Mouse (Mus musculus) lung, embryonic 14.5 days (tissue): ENCODE results near the gene Scrn2. TPM values are rescaled to one million over a fixed set of nuclear protein-coding genes. Genes with fewer than 3 reads are reported as not detected.
A peak's percentile ranks its signal among the peaks of the same experiment; 100 is the strongest.

Source experiments
- ATAC-seq: fragments of 200-750 bp; cut with Nextera tagmentation; 2 replicates; pipeline ENCODE4 v1.8.0; 2017; ENCODE audit warnings: mild to moderate bottlenecking, moderate TSS enrichment, moderate library complexity; ENCODE audit not compliant: insufficient read depth
- DNase-seq: peaks from one replicate; pipeline ENCODE4 v3.0.0-alpha.2; 2015
- H3K27ac ChIP-seq: fragments of 300-500 bp; sonication (generic); 2 replicates; pipeline ENCODE4 v1.5.1; 2014; ENCODE audit warnings: low read depth, mild to moderate bottlenecking, moderate library complexity
- H3K27me3 ChIP-seq: fragments of 300-500 bp; sonication (generic); 2 replicates; pipeline ENCODE4 v1.6.1; 2014; ENCODE audit warnings: low read length, control low read depth; ENCODE audit not compliant: insufficient read depth
- H3K36me3 ChIP-seq: fragments of 300-500 bp; sonication (generic); 2 replicates; pipeline ENCODE4 v1.6.1; 2014; ENCODE audit warnings: control low read depth; ENCODE audit not compliant: insufficient read depth
- H3K4me1 ChIP-seq: fragments of 300-500 bp; sonication (generic); 2 replicates; pipeline ENCODE4 v1.6.1; 2014; ENCODE audit warnings: antibody characterized with exemption, control low read depth; ENCODE audit not compliant: insufficient read depth
- H3K4me2 ChIP-seq: fragments of 300-500 bp; sonication (generic); 2 replicates; pipeline ENCODE4 v1.6.1; 2014; ENCODE audit warnings: mild to moderate bottlenecking
- H3K4me3 ChIP-seq: fragments of 300-500 bp; sonication (generic); 2 replicates; pipeline ENCODE4 v1.5.1; 2014; ENCODE audit warnings: low read depth, low read length
- H3K9ac ChIP-seq: fragments of 300-500 bp; sonication (generic); 2 replicates; pipeline ENCODE4 v1.6.1; 2014
- H3K9me3 ChIP-seq: fragments of 300-500 bp; sonication (generic); 2 replicates; pipeline ENCODE4 v1.6.1; 2016; ENCODE audit warnings: low read depth, low read length, control low read depth
- CTCF ChIP-seq: IDR thresholded peaks from 2 replicates; pipeline ENCODE4 v1.5.1; 2016; ENCODE audit warnings: antibody characterized with exemption, low read depth
- WGBS: fragments of 180-500 bp; shearing (Covaris S2); extraction: QIAGEN DNeasy Blood & Tissue Kit; methylation state at CpG from one replicate; pipeline ENCODE4 v1.1.7; 2014; 5-methylcytosine and 5-hydroxymethylcytosine counted together
- polyA plus RNA-seq: library from polyadenylated mRNA; unstranded; fragments of >200 nt; fragmentation: Nextera tagmentation; extraction: Ambion mirVana; gene quantifications from 2 replicates; pipeline ENCODE4 v1.2.1, GENCODE M21; 2014

Scrn2 gene
- polyA plus RNA-seq, 1 experiment from 2014 or later: 30.2 TPM

DNA sequence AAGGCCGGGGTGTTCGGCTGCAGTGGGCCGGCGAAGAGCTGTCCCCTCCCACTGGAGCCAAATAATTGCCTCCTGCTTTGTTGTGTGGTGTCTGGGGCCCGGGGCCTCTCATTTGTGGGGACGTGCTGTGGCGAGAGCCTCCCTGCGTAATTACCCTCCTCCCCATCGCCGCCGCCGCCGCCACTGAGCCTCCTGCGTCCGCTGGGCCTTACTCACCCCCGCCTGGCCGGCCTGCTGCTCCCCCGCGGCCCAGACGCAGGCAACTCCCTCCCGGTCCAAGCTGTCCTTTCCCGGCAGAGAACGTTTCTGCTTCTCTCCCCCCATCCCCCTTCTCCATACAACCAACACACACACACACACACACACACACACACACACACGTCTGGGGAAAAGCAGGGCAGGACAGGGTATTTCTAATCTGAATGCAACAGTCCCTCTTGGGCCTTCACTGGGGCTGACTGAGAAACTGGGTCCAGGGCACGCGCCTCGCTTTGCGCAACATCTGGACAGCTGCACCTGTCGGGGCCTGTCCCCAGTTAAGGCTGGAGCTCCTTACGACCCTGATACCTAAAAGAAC, 32.3 kb upstream of the Scrn2 start:
- WGBS: 11% methylated on average over 30 of the region's 30 CpGs
- peaks cover 5% of the 10 kb centered on the region; the same call in 1 of the 2 replicates for H3K27me3 ChIP-seq

GRCm38 (mm10) chr11:97003170-97003569, 26.6 kb upstream of the Scrn2 start:
- Histone ChIP-seq H3K9ac (no peak overlapping the region), H3K27me3 (peaks cover 5% of the 10 kb centered on the region; the same call in 1 of the 2 replicates), H3K36me3 (no peaks in the 10 kb centered on the region), H3K9me3 (no peaks in the 10 kb centered on the region), H3K27ac (no peak overlapping the region), H3K4me3 (no peak overlapping the region), H3K4me1 (no peaks in the 10 kb centered on the region; the same call in 1 of the 2 replicates), H3K4me2 (no peak overlapping the region)
- DNase-seq (no peak), ATAC-seq (no peak)
- TF ChIP-seq CTCF: no peak
- 31% methylated on average over 5 of the region's 5 CpGs for WGBS

More for the DNA sequence above, 32.3 kb upstream of the Scrn2 start:
- DNase-seq (peak; percentile 37), ATAC-seq (no peak)
- Histone ChIP-seq H3K9ac (peak overlapping the region; percentile 45), H3K4me1 (peaks cover 14% of the 10 kb centered on the region; the same call in 1 of the 2 replicates), H3K27ac (no peak overlapping the region), H3K36me3 (no peaks in the 10 kb centered on the region), H3K9me3 (no peaks in the 10 kb centered on the region), H3K4me3 (peak overlapping the region; percentile 21), H3K4me2 (peak overlapping the region; percentile 59)
- TF ChIP-seq CTCF: no peak

DNA sequence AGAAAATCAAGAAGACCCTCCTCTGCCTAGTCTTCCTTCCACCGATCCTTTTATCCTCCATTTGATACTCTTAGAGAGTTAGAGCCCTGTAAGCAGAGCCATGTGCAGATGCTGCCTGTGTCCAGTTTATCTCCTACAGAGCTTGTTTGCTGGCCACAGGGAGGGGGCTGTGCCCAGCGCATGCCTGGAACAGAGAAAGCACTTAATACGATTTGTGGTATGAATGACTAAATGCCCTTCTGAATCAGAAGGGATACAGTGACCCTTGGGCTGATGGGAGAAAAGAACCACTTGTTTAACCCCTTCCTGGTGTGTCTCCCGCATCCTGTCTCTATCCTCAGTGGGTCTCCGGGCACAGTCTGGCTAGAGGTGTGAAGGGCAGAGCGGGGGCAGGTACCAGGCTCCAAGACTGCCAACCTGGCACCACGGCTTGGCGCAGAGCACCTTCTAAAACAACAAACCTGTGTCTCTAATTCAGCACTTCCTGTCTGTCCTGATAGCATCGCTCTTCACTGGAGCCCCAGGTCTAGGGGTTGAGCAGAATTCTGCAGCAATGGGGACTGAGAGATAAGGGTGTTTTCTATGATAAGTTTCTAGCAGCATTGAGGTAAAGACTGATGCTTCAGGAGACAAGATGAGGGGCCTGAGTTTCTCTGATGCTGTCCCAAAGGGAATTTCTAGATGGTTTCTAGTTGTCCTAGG, 22.5 kb upstream of the Scrn2 start:
- no peaks in the 10 kb centered on the region for H3K36me3 ChIP-seq
- DNase-seq: no peak
- H3K27me3 ChIP-seq: peaks cover 8% of the 10 kb centered on the region
- TF ChIP-seq CTCF: no peak
- H3K4me2 ChIP-seq: no peak overlapping the region
- no peak overlapping the region for H3K4me3 ChIP-seq
- 42% methylated on average over 9 of the region's 9 CpGs for WGBS
- H3K27ac ChIP-seq: no peak overlapping the region
- no peak for ATAC-seq
- H3K9ac ChIP-seq: no peak overlapping the region
- no peaks in the 10 kb centered on the region; the same call in 1 of the 2 replicates for H3K4me1 ChIP-seq
- H3K9me3 ChIP-seq: no peaks in the 10 kb centered on the region

GRCm38 (mm10) chr11:97009198-97009790, 20.4 kb upstream of the Scrn2 start:
- 0 out of 2 replicates have a peak, but pooled peaks cover 2% of the 10 kb centered on the region for H3K4me1 ChIP-seq
- no peaks in the 10 kb centered on the region for H3K9me3 ChIP-seq
- H3K4me2 ChIP-seq: no peak overlapping the region
- ATAC-seq (no peak), DNase-seq (no peak)
- no peaks in the 10 kb centered on the region for H3K36me3 ChIP-seq
- no peak overlapping the region for H3K27ac ChIP-seq
- no peak overlapping the region for H3K9ac ChIP-seq
- no peak overlapping the region for H3K4me3 ChIP-seq
- no peak for TF ChIP-seq CTCF
- peaks cover 8% of the 10 kb centered on the region for H3K27me3 ChIP-seq
- 45% methylated on average over 8 of the region's 8 CpGs for WGBS

GRCm38 (mm10) chr11:97013121-97013670, 16.5 kb upstream of the Scrn2 start, which contains the start of gene Sp6:
Gene Sp6, plus strand, starts transcription at chr11:97013394.
- DNase-seq (peak; percentile 48), ATAC-seq (peak; percentile 73; the same call in 1 of the 2 replicates)
- Histone ChIP-seq H3K9ac (no peak within 1 kb of the TSS), H3K4me2 (no peak within 1 kb of the TSS), H3K27ac (peak within 1 kb of the TSS; percentile 9; the same call in 1 of the 2 replicates), H3K36me3 (no peaks in the 10 kb centered on the region), H3K9me3 (no peaks in the 10 kb centered on the region), H3K27me3 (peaks cover 35% of the 10 kb centered on the region), H3K4me1 (0 out of 2 replicates have a peak, but pooled peaks cover 2% of the 10 kb centered on the region), H3K4me3 (no peak within 1 kb of the TSS)
- WGBS: 16% methylated on average over 8 of the region's 8 CpGs
- TF ChIP-seq CTCF: no peak

DNA sequence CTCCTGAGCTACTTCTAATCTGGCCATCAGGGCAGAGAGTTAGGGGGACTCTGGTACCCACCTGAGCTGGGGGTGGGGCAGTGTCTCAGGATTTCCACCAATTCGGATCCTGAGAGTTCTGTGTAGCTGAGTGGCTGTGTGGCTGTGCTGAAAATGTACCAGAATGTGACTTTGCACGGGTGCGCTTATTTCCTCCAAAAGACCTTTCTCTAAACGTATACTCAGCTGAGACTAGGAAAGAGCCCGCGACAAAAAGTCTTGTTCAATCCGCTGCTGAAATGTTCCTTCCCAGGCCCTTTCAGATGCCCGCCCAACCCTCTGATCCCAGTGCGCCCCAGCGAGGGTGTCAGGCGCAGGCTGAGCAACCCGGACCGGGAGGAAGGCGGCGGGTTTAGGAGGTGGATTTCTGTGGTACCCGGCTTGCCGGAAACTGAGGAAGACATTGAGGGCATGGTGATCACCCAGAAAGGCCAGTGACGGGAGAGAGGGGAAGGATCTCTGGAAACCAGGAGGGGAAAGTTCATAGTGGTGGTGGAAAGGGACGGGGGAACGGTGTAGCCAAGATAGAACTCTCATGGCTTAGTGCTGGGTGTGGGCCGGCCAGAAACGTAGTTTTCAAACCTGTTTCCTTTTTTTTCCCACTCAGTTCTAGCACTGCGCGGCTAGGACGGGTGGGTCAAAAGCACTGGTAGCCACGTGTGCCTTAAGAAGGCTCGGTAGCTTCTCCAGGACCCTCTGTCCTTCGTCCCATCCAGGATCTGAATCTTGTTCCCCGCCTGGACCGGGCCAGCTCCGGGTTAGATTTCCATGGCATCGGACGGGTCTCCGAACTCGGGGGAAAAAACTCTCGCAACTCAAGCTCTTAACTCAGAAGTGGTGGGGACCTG, 11.8 kb upstream of the Scrn2 start:
- DNase-seq (peak; percentile 42), ATAC-seq (no peak)
- no peak for TF ChIP-seq CTCF
- peak overlapping the region; percentile 67 for H3K4me2 ChIP-seq
- peak overlapping the region; percentile 38 for H3K4me3 ChIP-seq
- no peak overlapping the region for H3K27ac ChIP-seq
- H3K4me1 ChIP-seq: peaks cover 12% of the 10 kb centered on the region; the same call in 1 of the 2 replicates
- no peaks in the 10 kb centered on the region for H3K36me3 ChIP-seq
- no peak overlapping the region; the same call in 1 of the 2 replicates for H3K9ac ChIP-seq
- no peaks in the 10 kb centered on the region for H3K9me3 ChIP-seq
- 2% methylated on average over 36 of the region's 36 CpGs for WGBS
- H3K27me3 ChIP-seq: peaks cover 78% of the 10 kb centered on the region
